Mouse (Mus musculus) liver, adult 2 months (tissue): ENCODE results near the gene Cyp4f17. TPM values are rescaled to one million over a fixed set of nuclear protein-coding genes. Genes with fewer than 3 reads are reported as not detected.
A peak's percentile ranks its signal among the peaks of the same experiment; 100 is the strongest.
"Not testable (repeated sequence)": the region's sequence is repeated elsewhere in the genome, so short reads cannot be mapped to it uniquely, and the experiment has no call there.

Experiments used
- DNase-seq: peaks from one replicate; pipeline ENCODE4 v3.0.0-alpha.2; 2011; ENCODE audit warnings: low read depth, low spot score; ENCODE audit errors: extremely low read depth
- H3K27ac ChIP-seq: fragments of 200-500 bp; replicated peaks from 2 replicates; pipeline ENCODE4 v1.5.1; 2012; ENCODE audit warnings: low read depth, mild to moderate bottlenecking, control low read depth, inconsistent platforms, low read length; ENCODE audit not compliant: insufficient read depth
- H3K27me3 ChIP-seq: fragments of 200-500 bp; 2 replicates; pipeline ENCODE4 v1.6.1; 2012; ENCODE audit warnings: mild to moderate bottlenecking, moderate library complexity, low read length, inconsistent platforms; ENCODE audit not compliant: control insufficient read depth, insufficient read depth
- H3K36me3 ChIP-seq: fragments of 200-500 bp; 2 replicates; pipeline ENCODE4 v1.6.1; 2012; ENCODE audit warnings: low read length, inconsistent platforms; ENCODE audit not compliant: control insufficient read depth, insufficient read depth
- H3K4me1 ChIP-seq: fragments of 200-500 bp; 2 replicates; pipeline ENCODE4 v1.6.1; 2011; ENCODE audit warnings: low read length; ENCODE audit not compliant: control insufficient read depth, insufficient read depth
- H3K4me3 ChIP-seq: fragments of 200-500 bp; 2 replicates; pipeline ENCODE4 v1.5.1; 2011; ENCODE audit warnings: low read depth, mild to moderate bottlenecking, control low read depth, low read length, moderate library complexity; ENCODE audit not compliant: insufficient read depth
- H3K79me2 ChIP-seq: fragments of 200-500 bp; 2 replicates; pipeline ENCODE4 v1.6.1; 2012; ENCODE audit warnings: inconsistent platforms, mild to moderate bottlenecking, low read length, moderate library complexity; ENCODE audit not compliant: control insufficient read depth, insufficient read depth
- H3K9ac ChIP-seq: fragments of 200-500 bp; 2 replicates; pipeline ENCODE4 v1.6.1; 2012; ENCODE audit warnings: low read depth, mild to moderate bottlenecking, control low read depth, inconsistent platforms, low read length
- CTCF ChIP-seq: fragments of 200-500 bp; IDR thresholded peaks from 2 replicates; pipeline ENCODE4 v1.5.1; 2011; ENCODE audit warnings: low read depth, low read length, control low read depth
- POLR2A ChIP-seq: fragments of 200-500 bp; IDR thresholded peaks from 2 replicates; pipeline ENCODE4 v1.6.1; 2011; ENCODE audit warnings: low read length, control low read depth; ENCODE audit not compliant: insufficient read depth; ENCODE audit errors: extremely low read depth
- WGBS: fragments of 180-500 bp; shearing (Covaris S2); methylation state at CpG from one replicate; pipeline ENCODE4 v1.1.7; 2018; 5-methylcytosine and 5-hydroxymethylcytosine counted together
- polyA plus RNA-seq: library from polyadenylated mRNA; depleted of rRNA; stranded (reverse); fragments of >200 nt; gene quantifications from 2 replicates; pipeline ENCODE4 v1.2.3, GENCODE M21; 2012
- total RNA-seq: library from RNA; depleted of rRNA; stranded (reverse); fragments of >200 nt; gene quantifications from 2 replicates; pipeline ENCODE4 v1.2.3, GENCODE M21; 2014

The Cyp4f17 gene
- total and polyA plus RNA-seq, 2 experiments, result 14.1 to 20.1 TPM

DNA sequence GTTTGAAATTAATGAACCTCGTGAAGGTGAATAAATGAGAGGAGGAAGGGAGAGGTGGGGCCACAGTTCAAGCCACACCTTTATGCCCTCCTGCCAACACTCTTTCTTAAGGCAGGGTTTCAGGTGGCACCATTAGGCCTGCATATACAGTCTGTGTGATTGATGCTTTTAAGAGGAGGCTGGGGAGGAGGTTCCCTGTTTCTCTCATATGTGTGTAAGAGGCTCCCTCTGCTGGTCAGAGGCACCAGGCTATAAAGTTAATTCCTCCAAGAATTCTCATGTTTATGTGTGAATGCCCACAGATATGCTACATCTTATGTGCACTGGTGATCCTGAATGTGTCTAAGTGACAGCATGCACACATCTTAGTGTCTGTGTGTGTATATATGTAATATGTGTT lies 11.2 kb upstream of the Cyp4f17 start:
- H3K4me1 ChIP-seq, result peaks cover 2% of the 10 kb centered on the region; the same call in 1 of the 2 replicates
- WGBS, result 88% methylated on average over 1 of the region's 1 CpGs
- H3K4me3 ChIP-seq, result no peak overlapping the region
- no peaks in the 10 kb centered on the region for H3K36me3 ChIP-seq
- TF ChIP-seq CTCF, result peak; percentile 48
- TF ChIP-seq POLR2A, result no peak
- peak; percentile 65 for DNase-seq
- H3K27ac ChIP-seq, result no peak overlapping the region
- no peaks in the 10 kb centered on the region for H3K79me2 ChIP-seq
- no peaks in the 10 kb centered on the region for H3K27me3 ChIP-seq
- no peak overlapping the region for H3K9ac ChIP-seq

DNA sequence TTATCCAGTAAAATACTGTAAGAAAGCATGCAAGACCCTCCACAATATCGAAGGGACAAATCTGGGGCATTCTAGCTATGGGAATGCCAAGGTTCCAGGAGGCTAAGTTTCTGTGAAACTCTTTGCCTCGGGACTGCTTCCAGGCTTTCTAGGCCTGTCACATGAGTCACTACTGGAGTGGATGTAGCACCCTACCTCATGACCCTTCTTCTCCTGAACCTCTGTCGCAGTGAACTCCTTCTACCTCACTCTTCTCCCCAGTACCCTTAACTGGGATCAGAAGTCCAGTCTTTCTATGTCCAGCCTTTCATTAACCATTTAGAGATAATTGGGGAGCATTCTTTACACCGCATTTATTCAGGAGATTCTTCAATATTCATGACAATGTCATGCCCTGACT lies 5.3 kb upstream of the Cyp4f17 start:
- not testable (repeated sequence) for H3K27me3 ChIP-seq, H3K27ac ChIP-seq, H3K4me3 ChIP-seq, H3K79me2 ChIP-seq, H3K36me3 ChIP-seq, H3K9ac ChIP-seq
- WGBS, result 65% methylated on average over 4 of the region's 4 CpGs
- peaks cover 22% of the 10 kb centered on the region for H3K4me1 ChIP-seq
- peak; percentile 35 for DNase-seq

DNA sequence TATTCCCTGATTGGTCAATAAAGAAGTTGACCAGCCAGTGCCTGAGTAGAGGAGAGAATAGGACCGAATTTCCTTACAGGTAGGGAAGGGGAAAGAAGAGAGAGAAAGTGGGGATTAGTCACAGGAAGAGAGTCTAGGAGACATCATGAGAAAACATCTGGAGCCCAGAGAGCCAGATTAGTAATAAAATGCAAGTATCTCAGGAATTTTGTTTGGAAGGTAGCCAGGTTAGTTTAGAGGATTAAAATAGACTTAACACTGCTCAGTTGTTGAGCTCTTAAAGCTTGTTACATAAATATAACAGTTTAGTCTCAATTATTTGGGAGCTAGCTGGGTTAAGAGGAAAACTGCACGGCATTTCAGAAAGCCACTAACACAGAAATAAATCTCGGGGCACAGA lies 4.8 kb upstream of the Cyp4f17 start:
- DNase-seq, result peak; percentile 24
- H3K36me3 ChIP-seq, result no peaks in the 10 kb centered on the region
- H3K27ac ChIP-seq, result peak overlapping the region; percentile 98
- no peaks in the 10 kb centered on the region for H3K27me3 ChIP-seq
- no peak overlapping the region for H3K4me3 ChIP-seq
- H3K79me2 ChIP-seq, result no peaks in the 10 kb centered on the region
- no peak for TF ChIP-seq POLR2A
- TF ChIP-seq CTCF, result no peak
- peak overlapping the region; percentile 12; the same call in 1 of the 2 replicates for H3K9ac ChIP-seq
- 53% methylated on average over 3 of the region's 3 CpGs for WGBS
- peaks cover 22% of the 10 kb centered on the region for H3K4me1 ChIP-seq

DNA sequence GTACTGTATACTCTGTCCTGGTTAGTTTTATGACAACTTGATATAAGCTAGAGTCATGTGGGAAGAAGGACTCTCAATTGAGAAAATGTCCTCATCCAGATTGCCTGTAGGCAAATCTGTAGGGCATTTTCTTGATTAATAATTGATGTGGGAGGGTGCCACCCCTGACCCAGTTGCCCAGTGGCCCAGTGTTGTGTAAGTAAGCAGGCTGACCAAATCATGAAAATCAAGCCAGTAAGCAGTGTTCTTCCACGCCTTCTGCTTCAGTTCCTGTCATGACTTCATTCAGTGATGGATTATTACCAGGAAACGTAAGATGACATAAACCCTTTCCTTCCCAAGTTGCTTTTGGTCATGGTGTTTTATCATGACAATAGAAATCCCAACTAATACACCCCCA lies 2.7 kb upstream of the Cyp4f17 start:
- Histone ChIP-seq H3K79me2 (no peaks in the 10 kb centered on the region; the same call in 1 of the 2 replicates), H3K27me3 (no peaks in the 10 kb centered on the region), H3K27ac (peak overlapping the region; percentile 70; the same call in 1 of the 2 replicates), H3K4me1 (peaks cover 24% of the 10 kb centered on the region), H3K9ac (no peak overlapping the region), H3K36me3 (peaks cover 1% of the 10 kb centered on the region; the same call in 1 of the 2 replicates), H3K4me3 (no peak overlapping the region)
- DNase-seq, result peak; percentile 92
- WGBS, result 16% methylated on average over 2 of the region's 2 CpGs
- TF ChIP-seq POLR2A, result no peak
- no peak for TF ChIP-seq CTCF

DNA sequence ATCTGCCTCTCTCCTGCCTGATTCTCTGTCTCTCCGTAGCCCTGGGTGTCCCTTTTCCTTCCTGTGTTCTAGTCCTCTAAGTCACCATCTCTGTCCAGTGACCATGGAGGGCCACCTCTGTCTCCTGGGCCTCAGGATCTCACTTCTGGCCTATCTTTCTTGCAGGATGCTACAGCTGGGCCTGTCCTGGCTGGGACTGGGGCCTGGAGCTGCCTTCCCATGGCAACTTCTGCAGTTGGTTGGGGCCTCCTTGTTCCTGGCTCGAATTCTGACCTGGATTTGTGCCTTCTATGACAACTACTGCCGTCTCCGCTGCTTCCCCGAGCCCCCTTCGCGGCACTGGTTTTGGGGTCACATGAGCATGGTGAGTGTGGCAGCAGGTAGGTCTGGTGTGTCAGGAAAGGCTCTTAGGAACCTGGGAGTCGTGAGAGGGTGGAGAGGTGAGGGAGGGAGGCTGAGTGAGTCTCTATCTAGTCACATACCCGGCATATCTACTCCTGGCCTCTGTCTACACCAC lies 937 bp downstream of the Cyp4f17 start:
- DNase-seq, result no peak
- Histone ChIP-seq H3K9ac (peak overlapping the region; percentile 90), H3K27me3 (no peaks in the 10 kb centered on the region), H3K27ac (peak overlapping the region; percentile 90), H3K79me2 (no peaks in the 10 kb centered on the region; the same call in 1 of the 2 replicates), H3K4me1 (peaks cover 16% of the 10 kb centered on the region), H3K36me3 (peaks cover 13% of the 10 kb centered on the region), H3K4me3 (peak overlapping the region; percentile 61)
- 32% methylated on average over 9 of the region's 9 CpGs for WGBS
- TF ChIP-seq CTCF, result no peak
- TF ChIP-seq POLR2A, result no peak

DNA sequence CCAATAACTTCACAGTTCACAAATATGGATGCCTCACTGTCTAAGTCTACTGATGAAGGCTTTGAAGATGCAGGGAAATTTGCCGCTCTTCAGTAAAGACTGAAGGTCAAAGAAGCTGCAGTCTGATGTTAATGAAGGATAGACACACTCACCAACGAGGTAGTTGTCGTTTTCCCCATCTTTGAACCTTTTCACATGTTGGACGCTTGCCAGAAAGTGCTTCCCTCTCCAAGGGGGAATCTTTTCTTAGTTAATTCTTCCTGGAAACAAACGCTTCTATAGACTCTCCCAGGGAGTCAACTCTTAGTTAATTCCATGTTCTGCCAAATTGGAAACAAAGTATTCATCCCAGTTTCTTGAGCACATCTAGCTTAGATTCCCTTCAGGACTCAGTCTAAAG lies 10.3 kb downstream of the Cyp4f17 start:
- no peak overlapping the region for H3K9ac ChIP-seq
- no peak for DNase-seq
- no peak overlapping the region for H3K27ac ChIP-seq
- H3K36me3 ChIP-seq, result peaks cover 31% of the 10 kb centered on the region
- no peaks in the 10 kb centered on the region for H3K4me1 ChIP-seq
- no peaks in the 10 kb centered on the region for H3K79me2 ChIP-seq
- no peaks in the 10 kb centered on the region for H3K27me3 ChIP-seq
- TF ChIP-seq CTCF (no peak), POLR2A (no peak)
- H3K4me3 ChIP-seq, result no peak overlapping the region
- WGBS, result 83% methylated on average over 5 of the region's 5 CpGs
